Mouse (Mus musculus) MEL (cell line): Measurements from ENCODE around the gene Tbc1d16. TPM values are rescaled to one million over a fixed set of nuclear protein-coding genes. Genes with fewer than 3 reads are reported as not detected.
"Not testable (repeated sequence)": the region's sequence is repeated elsewhere in the genome, so short reads cannot be mapped to it uniquely, and the experiment has no call there.

Experiments used
- DNase-seq: peaks from one replicate; pipeline ENCODE4 v3.0.0; 2011; ENCODE audit warnings: low read depth, low spot score
- H3K27ac ChIP-seq: 2 replicates; pipeline ENCODE4 v1.5.1; 2012; ENCODE audit warnings: low read depth, mild to moderate bottlenecking, control low read depth, low read length, moderate library complexity; ENCODE audit not compliant: control insufficient read depth
- H3K27me3 ChIP-seq, 2 experiments: fragments of 150-350 bp in 1 of 2; sonication (generic) in 1 of 2; 2 replicates each; pipeline ENCODE4 v1.6.1; 2012; ENCODE audit warnings: low read length in 2 of 2, mild to moderate bottlenecking in 2 of 2, improper control_type of control experiment in 1 of 2, moderate library complexity in 1 of 2; ENCODE audit not compliant: insufficient read depth in 2 of 2, control insufficient read depth in 1 of 2
- H3K36me3 ChIP-seq, 2 experiments: 2 replicates each; pipeline ENCODE4 v1.6.1; 2012 to 2014; ENCODE audit warnings: low read length in 2 of 2, improper control_type of control experiment in 1 of 2, inconsistent platforms in 1 of 2, mild to moderate bottlenecking in 1 of 2; ENCODE audit not compliant: insufficient read depth in 2 of 2, control insufficient read depth in 1 of 2
- H3K4me1 ChIP-seq, 2 experiments: fragments of 150-350 bp in 1 of 2; sonication (generic) in 1 of 2; 2 replicates each; pipeline ENCODE4 v1.6.1; 2012; ENCODE audit warnings: low read length in 2 of 2, improper control_type of control experiment in 1 of 2, mild to moderate bottlenecking in 1 of 2; ENCODE audit not compliant: insufficient read depth in 2 of 2, control insufficient read depth in 1 of 2
- H3K4me3 ChIP-seq, 2 experiments: fragments of 150-350 bp in 1 of 2; sonication (generic) in 1 of 2; 2 replicates each; pipeline ENCODE4 v1.5.1; 2012; ENCODE audit warnings: low read depth in 2 of 2, low read length in 2 of 2, mild to moderate bottlenecking in 2 of 2, moderate library complexity in 2 of 2, control low read depth in 1 of 2, improper control_type of control experiment in 1 of 2; ENCODE audit not compliant: control insufficient read depth in 1 of 2, insufficient read depth in 1 of 2
- H3K79me2 ChIP-seq: 2 replicates; pipeline ENCODE4 v1.6.1; 2012; ENCODE audit warnings: mild to moderate bottlenecking, low read length, moderate library complexity; ENCODE audit not compliant: control insufficient read depth, poor library complexity, insufficient read depth
- H3K9ac ChIP-seq: 2 replicates; pipeline ENCODE4 v1.6.1; 2012; ENCODE audit warnings: low read depth, mild to moderate bottlenecking, control low read depth, low read length, moderate library complexity; ENCODE audit not compliant: control insufficient read depth, poor library complexity, severe bottlenecking
- H3K9me3 ChIP-seq: fragments of 150-350 bp; sonication (generic); replicated peaks from 2 replicates; pipeline ENCODE4 v1.6.1; 2012; ENCODE audit warnings: mild to moderate bottlenecking, low read length, improper control_type of control experiment, moderate library complexity; ENCODE audit not compliant: insufficient read depth
- CHD1 ChIP-seq: IDR thresholded peaks from 2 replicates; pipeline ENCODE4 v1.6.1; 2012; ENCODE audit warnings: low read depth, mild to moderate bottlenecking, inconsistent platforms, low read length, improper control_type of control experiment
- CTCF ChIP-seq, 3 experiments: IDR thresholded peaks in 2 of 3; conservative IDR thresholded peaks in 1 of 3; 2 replicates each; pipeline ENCODE4 v1.5.1; 2011 to 2012; ENCODE audit warnings: low read length in 3 of 3, low read depth in 2 of 3, mild to moderate bottlenecking in 2 of 3, improper control_type of control experiment in 1 of 3, inconsistent platforms in 1 of 3, mixed read lengths in 1 of 3, moderate library complexity in 1 of 3; ENCODE audit not compliant: control insufficient read depth in 1 of 3, insufficient read depth in 1 of 3, poor library complexity in 1 of 3, severe bottlenecking in 1 of 3
- ELF1 ChIP-seq: IDR thresholded peaks from 2 replicates; pipeline ENCODE4 v1.6.1; 2014; ENCODE audit warnings: low read depth, mild to moderate bottlenecking, inconsistent platforms, low read length, improper control_type of control experiment, moderate library complexity
- MYB ChIP-seq: IDR thresholded peaks from 2 replicates; pipeline ENCODE4 v1.6.1; 2011; ENCODE audit warnings: mild to moderate bottlenecking, low read depth, low read length, improper control_type of control experiment
- NRF1 ChIP-seq: IDR thresholded peaks from 2 replicates; pipeline ENCODE4 v1.6.1; 2014; ENCODE audit warnings: low read depth, mild to moderate bottlenecking, inconsistent platforms, low read length, improper control_type of control experiment, moderate library complexity; ENCODE audit not compliant: poor library complexity, insufficient read depth, severe bottlenecking
- SIN3A ChIP-seq: IDR thresholded peaks from 2 replicates; pipeline ENCODE4 v1.6.1; 2012; ENCODE audit warnings: low read length, improper control_type of control experiment, inconsistent platforms
- TAL1 ChIP-seq: IDR thresholded peaks from 2 replicates; pipeline ENCODE4 v1.6.1; 2012; ENCODE audit warnings: mild to moderate bottlenecking, inconsistent platforms, low read length, moderate library complexity, mixed read lengths
- TCF12 ChIP-seq: IDR thresholded peaks from 2 replicates; pipeline ENCODE4 v1.6.1; 2014; ENCODE audit warnings: low read depth, mild to moderate bottlenecking, inconsistent platforms, low read length, improper control_type of control experiment, moderate library complexity
- USF2 ChIP-seq, 2 experiments: IDR thresholded peaks; 2 replicates each; pipeline ENCODE4 v1.6.1; 2011 to 2012; ENCODE audit warnings: improper control_type of control experiment in 2 of 2, low read length in 2 of 2, borderline replicate concordance in 1 of 2, inconsistent platforms in 1 of 2, low read depth in 1 of 2, mild to moderate bottlenecking in 1 of 2; ENCODE audit not compliant: insufficient read depth in 1 of 2
- ZC3H11A ChIP-seq: IDR thresholded peaks from 2 replicates; pipeline ENCODE4 v1.6.1; 2012; ENCODE audit warnings: low read depth, mild to moderate bottlenecking, inconsistent platforms, low read length, improper control_type of control experiment
- ZNF384 ChIP-seq: IDR thresholded peaks from 2 replicates; pipeline ENCODE4 v1.6.1; 2012; ENCODE audit warnings: low read depth, mild to moderate bottlenecking, inconsistent platforms, low read length, improper control_type of control experiment
- polyA plus RNA-seq, 2 experiments: library from polyadenylated mRNA; stranded (reverse) in 1 of 2; unstranded in 1 of 2; fragments of >175 nt in 1 of 2; fragments of >200 nt in 1 of 2; gene quantifications; 2 replicates each; pipeline versions ENCODE4 v1.2.1 to v1.2.4; 2012; ENCODE audit warnings: low replicate concordance in 2 of 2, low read depth in 1 of 2; ENCODE audit not compliant: insufficient read length in 2 of 2, insufficient read depth in 1 of 2, missing spikeins in 1 of 2
- total RNA-seq: library from RNA; depleted of rRNA; stranded (reverse); fragments of 300-350 nt; gene quantifications from 2 replicates; pipeline ENCODE4 v1.2.3, GENCODE M21; 2012

Tbc1d16 gene
- total and polyA plus RNA-seq, 3 experiments, result 13.6 to 19.2 TPM; not detected in 1

DNA sequence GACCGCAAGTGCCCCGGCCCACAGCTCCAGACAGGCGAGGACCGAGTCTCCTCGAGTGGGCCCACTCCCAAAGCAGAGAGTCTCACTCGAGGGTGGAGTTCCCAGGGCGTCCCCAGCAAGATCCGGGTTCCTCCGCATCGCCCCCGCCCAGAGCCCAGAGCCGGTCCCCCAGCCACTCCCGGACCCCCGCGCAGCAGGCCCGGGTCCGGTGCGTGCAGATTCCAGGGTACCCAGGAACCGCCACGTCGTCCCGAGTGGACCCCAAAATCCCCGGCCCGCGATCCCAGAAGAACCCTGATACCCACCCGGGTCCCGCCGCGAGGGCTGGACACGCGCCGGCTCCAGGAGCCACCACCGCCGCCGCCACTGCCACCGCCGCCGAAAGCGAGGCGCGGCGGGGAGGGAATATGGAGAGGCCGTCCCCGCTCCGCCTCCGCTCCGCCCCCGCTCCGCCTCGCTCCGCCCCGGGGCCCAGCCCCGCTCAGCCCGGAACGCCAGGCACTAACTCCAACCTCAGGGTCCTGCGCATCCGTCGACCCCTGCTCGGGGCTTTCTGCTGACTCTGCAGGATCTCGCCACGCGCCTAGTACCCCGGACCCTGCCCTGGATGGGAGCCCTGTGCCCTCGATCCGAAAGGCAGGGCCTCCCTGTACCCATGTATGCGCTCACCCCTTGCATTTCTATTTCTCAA is at the start of gene Tbc1d16, which contains the start of gene Ccdc40 (continued):
- TF ChIP-seq ZNF384 (no peak), CHD1 (no peak), MYB (no peak), CTCF (IDR thresholded peaks at IDR 0.05 in 2 of 3, conservative IDR thresholded peaks at IDR 0.05 in 1 of 3; ENCODE audit: control insufficient read depth in 1 of 3, insufficient read depth in 1 of 3, low read depth in 2 of 3, low read length in 3 of 3, poor library complexity in 1 of 3, severe bottlenecking in 1 of 3) (no peak)

DNA sequence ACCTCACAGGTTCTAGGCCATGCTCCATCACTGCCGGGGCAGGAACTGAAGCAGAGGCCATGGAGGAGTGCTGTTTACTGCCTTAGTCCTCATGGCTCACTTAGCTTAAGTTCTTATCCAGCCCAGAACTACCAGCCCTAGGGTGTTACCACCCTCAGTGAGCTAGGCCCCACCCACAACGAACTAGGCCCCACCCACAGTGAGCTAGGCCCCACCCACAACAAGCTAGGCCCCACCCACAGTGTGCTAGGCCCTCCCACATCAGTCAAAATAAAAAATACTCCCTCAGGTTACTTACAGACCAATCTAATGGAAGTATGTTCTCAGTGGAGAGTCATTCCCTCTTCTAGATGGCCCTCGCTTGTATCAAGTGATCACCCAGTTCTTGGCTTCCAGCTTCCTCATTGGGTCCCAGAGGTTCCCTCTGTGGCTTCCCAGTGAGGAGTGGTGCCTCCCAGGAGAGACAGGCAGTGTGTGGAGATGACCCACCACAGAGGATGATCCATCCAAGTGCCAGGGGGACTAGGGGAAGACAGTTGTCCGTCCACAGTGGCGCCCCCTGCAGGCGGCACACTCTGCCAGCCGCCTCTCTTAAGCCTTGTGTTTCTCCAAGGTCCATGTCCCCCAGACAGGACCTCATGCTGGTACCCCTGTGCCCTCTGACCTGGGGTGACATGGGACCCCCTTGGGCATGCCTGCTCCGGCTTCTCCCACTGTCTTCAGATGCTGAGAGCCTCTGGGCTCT is 45.1 kb upstream of the Tbc1d16 start:
- no peak overlapping the region for H3K27ac ChIP-seq
- H3K36me3 ChIP-seq, result peaks cover 0 to 4% of the 10 kb centered on the region in 2 experiments; a peak in 2 of 4 replicates
- no peaks in the 10 kb centered on the region for H3K9me3 ChIP-seq
- TF ChIP-seq ZNF384 (no peak), CTCF (IDR thresholded peaks at IDR 0.05 in 2 of 3, conservative IDR thresholded peaks at IDR 0.05 in 1 of 3; ENCODE audit: control insufficient read depth in 1 of 3, insufficient read depth in 1 of 3, low read depth in 2 of 3, low read length in 3 of 3, poor library complexity in 1 of 3, severe bottlenecking in 1 of 3) (peak; percentile 59 to 81 (median 68))
- TF ChIP-seq, all 39 proteins: peak for 1
- Histone ChIP-seq H3K27me3 (no peaks in the 10 kb centered on the region), H3K4me1 (peaks cover 3 to 11% of the 10 kb centered on the region in 2 experiments), H3K79me2 (peaks cover 1% of the 10 kb centered on the region), H3K4me3 (no peak overlapping the region), H3K9ac (no peak overlapping the region)
- DNase-seq, result peak; percentile 46

DNA sequence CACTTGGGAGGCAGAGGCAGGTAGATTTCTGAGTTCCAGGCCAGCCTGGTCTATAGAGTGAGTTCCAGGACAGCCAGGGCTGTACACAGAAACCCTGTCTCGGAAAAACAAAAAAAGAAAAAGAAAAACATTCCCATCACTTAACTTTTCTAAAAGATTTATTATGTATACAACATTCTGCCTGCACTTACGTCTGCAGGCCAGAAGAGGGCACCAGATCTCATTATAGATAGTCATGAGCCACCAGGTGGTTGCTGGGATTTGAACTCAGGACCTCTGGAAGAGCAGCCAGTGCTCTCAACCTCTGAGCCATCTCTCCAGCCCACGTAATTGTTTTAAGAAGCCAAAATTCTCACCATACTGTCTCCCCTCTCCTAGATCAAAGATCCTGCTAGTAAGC is 44.2 kb upstream of the Tbc1d16 start:
- not testable (repeated sequence) for H3K27me3 ChIP-seq, H3K36me3 ChIP-seq
- TF ChIP-seq CTCF (IDR thresholded peaks at IDR 0.05 in 2 of 3, conservative IDR thresholded peaks at IDR 0.05 in 1 of 3; ENCODE audit: control insufficient read depth in 1 of 3, insufficient read depth in 1 of 3, low read depth in 2 of 3, low read length in 3 of 3, poor library complexity in 1 of 3, severe bottlenecking in 1 of 3), result peak; percentile 11 to 40 (median 22); a peak in 3 of 6 replicates

DNA sequence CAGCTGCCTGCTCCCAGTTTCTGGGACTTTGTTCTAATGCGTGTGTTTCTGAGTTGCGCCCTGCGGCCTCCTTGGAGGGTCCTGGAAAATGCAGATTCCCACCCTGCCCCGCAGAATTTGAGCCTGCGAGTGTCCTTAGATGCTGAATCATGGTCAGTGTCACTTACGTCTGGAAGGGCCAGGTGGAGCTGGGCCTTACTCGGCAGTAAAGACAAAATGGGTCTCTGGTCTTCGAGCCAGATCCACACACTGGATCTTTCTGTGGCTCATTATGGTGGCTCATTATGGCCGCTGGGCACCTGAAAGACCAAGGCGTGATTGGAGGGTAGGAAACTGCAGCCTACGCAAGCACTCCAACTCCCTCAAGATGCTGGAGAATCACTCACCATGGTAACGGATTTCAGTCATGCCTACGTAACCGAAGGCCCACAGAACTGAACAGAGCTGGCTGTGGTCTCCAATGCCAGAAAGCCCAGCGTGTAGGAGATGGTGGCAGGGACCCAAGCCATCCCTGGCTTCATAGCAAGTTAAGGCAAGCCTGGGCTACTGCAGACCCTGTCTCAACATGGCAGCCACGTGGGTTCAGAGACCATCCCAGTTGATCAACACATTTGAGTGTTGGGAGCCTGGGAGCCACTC is 40.4 kb upstream of the Tbc1d16 start:
- peaks cover 3 to 20% of the 10 kb centered on the region in 2 experiments for H3K4me1 ChIP-seq
- H3K9me3 ChIP-seq, result no peaks in the 10 kb centered on the region
- peaks cover 0 to 6% of the 10 kb centered on the region in 2 experiments; a peak in 1 of 4 replicates for H3K36me3 ChIP-seq
- TF ChIP-seq TAL1 (no peak), ZC3H11A (no peak), SIN3A (no peak), NRF1 (no peak), USF2 (IDR thresholded peaks at IDR 0.05; ENCODE audit: borderline replicate concordance in 1 of 2, insufficient read depth in 1 of 2, low read depth in 1 of 2, low read length in 2 of 2) (peak in 1 of 2 experiments; percentile 6; a peak in 1 of 4 replicates), ELF1 (no peak), MYB (no peak), TCF12 (no peak)
- TF ChIP-seq, all 39 proteins: peak for 1
- peak overlapping the region; percentile 62 to 87 for H3K4me3 ChIP-seq
- H3K27ac ChIP-seq, result no peak overlapping the region
- peaks cover 6% of the 10 kb centered on the region for H3K79me2 ChIP-seq
- peak; percentile 28 for DNase-seq
- peak overlapping the region; percentile 67 for H3K9ac ChIP-seq
- no peaks in the 10 kb centered on the region for H3K27me3 ChIP-seq

More for the DNA sequence above, 44.2 kb upstream of the Tbc1d16 start:
- H3K4me1 ChIP-seq, result peaks cover 3 to 14% of the 10 kb centered on the region in 2 experiments
- not testable (repeated sequence) for H3K9me3 ChIP-seq, H3K4me3 ChIP-seq, H3K9ac ChIP-seq, H3K79me2 ChIP-seq, H3K27ac ChIP-seq, DNase-seq
